Mouse (Mus musculus) MEL (cell line): ENCODE data around the gene Arhgdia. TPM values are rescaled to one million over a fixed set of nuclear protein-coding genes. Genes with fewer than 3 reads are reported as not detected.
A peak's percentile ranks its signal among the peaks of the same experiment; 100 is the strongest.

Source experiments
- DNase-seq: peaks from one replicate; pipeline ENCODE4 v3.0.0; 2011; ENCODE audit warnings: low read depth, low spot score
- H3K27ac ChIP-seq: 2 replicates; pipeline ENCODE4 v1.5.1; 2012; ENCODE audit warnings: low read depth, mild to moderate bottlenecking, control low read depth, low read length, moderate library complexity; ENCODE audit not compliant: control insufficient read depth
- H3K27me3 ChIP-seq, 2 experiments: fragments of 150-350 bp in 1 of 2; sonication (generic) in 1 of 2; 2 replicates each; pipeline ENCODE4 v1.6.1; 2012; ENCODE audit warnings: low read length in 2 of 2, mild to moderate bottlenecking in 2 of 2, improper control_type of control experiment in 1 of 2, moderate library complexity in 1 of 2; ENCODE audit not compliant: insufficient read depth in 2 of 2, control insufficient read depth in 1 of 2
- H3K36me3 ChIP-seq, 2 experiments: 2 replicates each; pipeline ENCODE4 v1.6.1; 2012 to 2014; ENCODE audit warnings: low read length in 2 of 2, improper control_type of control experiment in 1 of 2, inconsistent platforms in 1 of 2, mild to moderate bottlenecking in 1 of 2; ENCODE audit not compliant: insufficient read depth in 2 of 2, control insufficient read depth in 1 of 2
- H3K4me1 ChIP-seq, 2 experiments: fragments of 150-350 bp in 1 of 2; sonication (generic) in 1 of 2; 2 replicates each; pipeline ENCODE4 v1.6.1; 2012; ENCODE audit warnings: low read length in 2 of 2, improper control_type of control experiment in 1 of 2, mild to moderate bottlenecking in 1 of 2; ENCODE audit not compliant: insufficient read depth in 2 of 2, control insufficient read depth in 1 of 2
- H3K4me3 ChIP-seq, 2 experiments: fragments of 150-350 bp in 1 of 2; sonication (generic) in 1 of 2; 2 replicates each; pipeline ENCODE4 v1.5.1; 2012; ENCODE audit warnings: low read depth in 2 of 2, low read length in 2 of 2, mild to moderate bottlenecking in 2 of 2, moderate library complexity in 2 of 2, control low read depth in 1 of 2, improper control_type of control experiment in 1 of 2; ENCODE audit not compliant: control insufficient read depth in 1 of 2, insufficient read depth in 1 of 2
- H3K79me2 ChIP-seq: 2 replicates; pipeline ENCODE4 v1.6.1; 2012; ENCODE audit warnings: mild to moderate bottlenecking, low read length, moderate library complexity; ENCODE audit not compliant: control insufficient read depth, poor library complexity, insufficient read depth
- H3K9ac ChIP-seq: 2 replicates; pipeline ENCODE4 v1.6.1; 2012; ENCODE audit warnings: low read depth, mild to moderate bottlenecking, control low read depth, low read length, moderate library complexity; ENCODE audit not compliant: control insufficient read depth, poor library complexity, severe bottlenecking
- H3K9me3 ChIP-seq: fragments of 150-350 bp; sonication (generic); replicated peaks from 2 replicates; pipeline ENCODE4 v1.6.1; 2012; ENCODE audit warnings: mild to moderate bottlenecking, low read length, improper control_type of control experiment, moderate library complexity; ENCODE audit not compliant: insufficient read depth
- BHLHE40 ChIP-seq: IDR thresholded peaks from 2 replicates; pipeline ENCODE4 v1.6.1; 2012; ENCODE audit warnings: low read depth, mild to moderate bottlenecking, inconsistent platforms, low read length, improper control_type of control experiment, borderline replicate concordance
- E2F4 ChIP-seq: IDR thresholded peaks from 2 replicates; pipeline ENCODE4 v1.6.1; 2011; ENCODE audit warnings: low read depth, low read length, improper control_type of control experiment, borderline replicate concordance
- ETS1 ChIP-seq: IDR thresholded peaks from 2 replicates; pipeline ENCODE4 v1.6.1; 2012; ENCODE audit warnings: low read depth, mild to moderate bottlenecking, inconsistent platforms, low read length, improper control_type of control experiment, moderate library complexity
- JUND ChIP-seq: IDR thresholded peaks from 2 replicates; pipeline ENCODE4 v1.6.1; 2011; ENCODE audit warnings: low read depth, mild to moderate bottlenecking, improper control_type of control experiment, low read length
- KAT2A ChIP-seq: conservative IDR thresholded peaks from 2 replicates; pipeline ENCODE4 v1.6.1; 2012; ENCODE audit warnings: low read depth, low read length, improper control_type of control experiment, inconsistent platforms
- MAFK ChIP-seq: IDR thresholded peaks from 2 replicates; pipeline ENCODE4 v1.6.1; 2011; ENCODE audit warnings: low read depth, mild to moderate bottlenecking, low read length, improper control_type of control experiment, borderline replicate concordance
- MAX ChIP-seq: IDR thresholded peaks from 2 replicates; pipeline ENCODE4 v1.6.1; 2011; ENCODE audit warnings: low read length, improper control_type of control experiment
- MAZ ChIP-seq: IDR thresholded peaks from 2 replicates; pipeline ENCODE4 v1.6.1; 2012; ENCODE audit warnings: low read depth, mild to moderate bottlenecking, inconsistent platforms, low read length, improper control_type of control experiment
- MEF2A ChIP-seq: IDR thresholded peaks from 2 replicates; pipeline ENCODE4 v1.6.1; 2014; ENCODE audit warnings: low read depth, mild to moderate bottlenecking, inconsistent platforms, low read length, improper control_type of control experiment; ENCODE audit not compliant: poor library complexity, insufficient replicate concordance, severe bottlenecking; ENCODE audit errors: extremely low read depth
- MYB ChIP-seq: IDR thresholded peaks from 2 replicates; pipeline ENCODE4 v1.6.1; 2011; ENCODE audit warnings: mild to moderate bottlenecking, low read depth, low read length, improper control_type of control experiment
- NRF1 ChIP-seq: IDR thresholded peaks from 2 replicates; pipeline ENCODE4 v1.6.1; 2014; ENCODE audit warnings: low read depth, mild to moderate bottlenecking, inconsistent platforms, low read length, improper control_type of control experiment, moderate library complexity; ENCODE audit not compliant: poor library complexity, insufficient read depth, severe bottlenecking
- POLR2A ChIP-seq, 2 experiments: IDR thresholded peaks; 2 replicates each; pipeline ENCODE4 v1.6.1; 2011 to 2012; ENCODE audit warnings: low read length in 2 of 2, mild to moderate bottlenecking in 2 of 2, control low read depth in 1 of 2, improper control_type of control experiment in 1 of 2, low read depth in 1 of 2, moderate library complexity in 1 of 2; ENCODE audit not compliant: control insufficient read depth in 1 of 2, insufficient read depth in 1 of 2, poor library complexity in 1 of 2
- POLR2AphosphoS5 ChIP-seq: IDR thresholded peaks from 2 replicates; pipeline ENCODE4 v1.6.1; 2012; ENCODE audit warnings: low read depth, borderline replicate concordance, mild to moderate bottlenecking, inconsistent platforms, low read length, moderate library complexity, mixed read lengths
- RAD21 ChIP-seq: IDR thresholded peaks from 2 replicates; pipeline ENCODE4 v1.6.1; 2011; ENCODE audit warnings: mild to moderate bottlenecking, low read depth, low read length, improper control_type of control experiment
- RCOR1 ChIP-seq: IDR thresholded peaks from 2 replicates; pipeline ENCODE4 v1.6.1; 2012; ENCODE audit warnings: low read depth, mild to moderate bottlenecking, inconsistent platforms, low read length, improper control_type of control experiment
- SIN3A ChIP-seq: IDR thresholded peaks from 2 replicates; pipeline ENCODE4 v1.6.1; 2012; ENCODE audit warnings: low read length, improper control_type of control experiment, inconsistent platforms
- TBP ChIP-seq: IDR thresholded peaks from 2 replicates; pipeline ENCODE4 v1.8.0; 2011; ENCODE audit warnings: low read depth, low read length, improper control_type of control experiment
- UBTF ChIP-seq: IDR thresholded peaks from 2 replicates; pipeline ENCODE4 v1.6.1; 2012; ENCODE audit warnings: low read depth, mild to moderate bottlenecking, inconsistent platforms, low read length, improper control_type of control experiment, moderate library complexity, borderline replicate concordance; ENCODE audit not compliant: insufficient read depth
- ZKSCAN1 ChIP-seq: IDR thresholded peaks from 2 replicates; pipeline ENCODE4 v1.6.1; 2012; ENCODE audit warnings: low read depth, mild to moderate bottlenecking, inconsistent platforms, low read length, improper control_type of control experiment, moderate library complexity
- ZMIZ1 ChIP-seq: IDR thresholded peaks from 2 replicates; pipeline ENCODE4 v1.6.1; 2012; ENCODE audit warnings: low read depth, mild to moderate bottlenecking, inconsistent platforms, low read length, improper control_type of control experiment, moderate library complexity
- polyA plus RNA-seq, 2 experiments: library from polyadenylated mRNA; stranded (reverse) in 1 of 2; unstranded in 1 of 2; fragments of >175 nt in 1 of 2; fragments of >200 nt in 1 of 2; gene quantifications; 2 replicates each; pipeline versions ENCODE4 v1.2.1 to v1.2.4; 2012; ENCODE audit warnings: low replicate concordance in 2 of 2, low read depth in 1 of 2; ENCODE audit not compliant: insufficient read length in 2 of 2, insufficient read depth in 1 of 2, missing spikeins in 1 of 2
- total RNA-seq: library from RNA; depleted of rRNA; stranded (reverse); fragments of 300-350 nt; gene quantifications from 2 replicates; pipeline ENCODE4 v1.2.3, GENCODE M21; 2012

Gene Arhgdia
- total and polyA plus RNA-seq, 3 experiments, result 364 to 821 (median 601) TPM

DNA sequence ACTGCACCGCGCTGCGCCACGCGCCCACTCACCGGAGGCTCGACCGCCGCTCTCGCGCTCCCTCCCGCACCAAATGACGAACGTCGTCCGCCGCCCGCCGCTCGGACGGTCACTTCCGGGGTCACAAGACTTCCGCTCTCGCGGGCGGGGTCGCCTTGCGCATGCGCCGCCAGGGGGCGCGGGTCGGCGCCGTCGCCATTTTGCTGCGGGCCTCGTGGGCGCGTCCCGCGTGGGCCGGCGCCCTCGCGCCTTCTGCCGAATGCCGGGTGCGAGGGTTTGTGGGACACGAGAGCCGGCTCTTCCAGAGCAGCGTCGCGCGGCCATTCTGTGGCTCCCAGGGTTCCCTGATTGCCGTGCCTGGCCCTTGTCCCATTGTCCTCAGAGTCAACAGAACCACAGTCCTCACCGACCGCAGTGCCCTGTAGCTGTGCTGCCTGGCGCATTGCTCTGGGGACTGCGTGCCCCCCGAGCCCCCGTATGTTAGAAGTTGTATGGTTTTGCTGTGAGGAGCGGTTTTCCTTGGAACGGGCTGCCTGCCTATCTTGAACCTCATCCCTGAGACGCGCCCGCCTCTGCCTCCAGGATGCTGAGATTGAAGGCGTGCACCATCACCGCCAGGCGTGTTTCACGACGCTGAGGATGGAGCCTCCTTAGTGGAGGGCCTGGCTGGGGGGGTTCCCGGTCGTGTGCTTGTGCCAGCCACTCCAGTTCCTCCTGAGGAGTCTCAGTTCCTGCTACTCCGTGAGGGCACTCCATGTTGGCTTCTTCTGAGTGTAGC lies at the start of gene Arhgdia (continued):
- TF ChIP-seq BHLHE40, result 0 out of 2 replicates have a peak, but pooled peaks have one; percentile 10
- no peak for TF ChIP-seq RAD21
- peak; percentile 23; the same call in 1 of the 2 replicates for TF ChIP-seq ETS1
- TF ChIP-seq E2F4, result peak; percentile 21; the same call in 1 of the 2 replicates

DNA sequence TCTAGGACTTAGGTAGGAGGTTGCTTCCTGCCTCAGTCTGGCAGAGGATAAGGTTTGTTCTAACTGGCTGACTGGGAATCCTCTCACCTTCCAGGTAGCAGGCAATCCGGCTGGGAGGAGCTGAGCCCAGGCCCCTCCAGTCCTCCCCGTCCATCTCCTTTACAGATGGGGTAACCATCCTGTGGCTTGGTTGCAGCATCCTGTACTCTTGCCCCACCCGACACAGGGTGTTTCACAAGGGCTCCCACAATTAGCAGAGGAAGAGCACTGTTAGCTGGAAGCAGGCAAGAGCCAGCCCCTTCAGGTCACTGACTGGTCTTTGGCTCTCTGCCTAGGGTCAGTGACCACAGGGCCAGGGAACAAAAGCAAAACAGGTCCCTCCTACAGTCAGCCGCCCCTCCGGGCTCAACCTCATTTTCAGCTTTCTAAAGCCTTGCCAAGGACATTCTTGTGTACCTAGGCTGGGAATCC lies 49.0 kb upstream of the Arhgdia start:
- no peaks in the 10 kb centered on the region for H3K9me3 ChIP-seq
- peaks cover 3 to 31% of the 10 kb centered on the region in 2 experiments; a peak in 3 of 4 replicates for H3K36me3 ChIP-seq
- no peak overlapping the region for H3K4me3 ChIP-seq
- no peaks in the 10 kb centered on the region for H3K27me3 ChIP-seq
- H3K27ac ChIP-seq, result peak overlapping the region; percentile 2; the same call in 1 of the 2 replicates
- peaks cover 19 to 38% of the 10 kb centered on the region in 2 experiments for H3K4me1 ChIP-seq
- H3K9ac ChIP-seq, result peak overlapping the region; percentile 98
- peaks cover 57% of the 10 kb centered on the region for H3K79me2 ChIP-seq
- TF ChIP-seq JUND (no peak), MAX (no peak), MAFK (no peak), SIN3A (no peak), BHLHE40 (no peak), TBP (no peak), POLR2A (IDR thresholded peaks at IDR 0.05; ENCODE audit: control insufficient read depth in 1 of 2, insufficient read depth in 1 of 2, low read depth in 1 of 2, low read length in 2 of 2, poor library complexity in 1 of 2) (no peak; a peak in 1 of 4 replicates), POLR2AphosphoS5 (no peak), KAT2A (no peak), UBTF (no peak), NRF1 (no peak), ZKSCAN1 (no peak), RCOR1 (no peak), MEF2A (no peak), ETS1 (no peak), MYB (no peak), ZMIZ1 (no peak), MAZ (no peak)
- DNase-seq, result no peak
